Comparison of ENCODE assay signal across 16 mouse cellular contexts in the genomic region with DNA sequence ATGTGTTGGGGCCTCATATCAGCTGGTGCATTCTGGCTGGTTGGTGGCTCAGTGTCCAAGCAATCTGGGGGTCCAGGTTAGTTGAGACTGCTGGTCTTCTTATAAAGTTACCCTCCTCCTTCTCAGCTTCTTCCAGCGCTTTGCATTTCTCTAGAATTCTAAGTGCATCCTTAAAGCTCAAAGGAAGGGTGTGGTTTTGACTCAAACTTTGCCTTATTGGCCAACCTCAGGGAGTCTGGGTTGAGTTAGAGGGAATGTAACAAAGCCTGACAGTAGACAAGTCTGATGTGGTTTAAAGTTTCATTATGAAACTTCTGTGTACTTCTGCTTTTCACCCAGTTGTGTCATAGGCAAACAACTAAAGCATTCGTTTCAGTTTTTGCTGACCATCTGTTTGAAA. TPM values are rescaled to one million over a fixed set of nuclear protein-coding genes. Genes with fewer than 3 reads are reported as not detected.
DNase-seq lines count a peak whose midpoint lies in the region; ATAC-seq and TF ChIP-seq lines count a peak whose summit lies in the region.
"Had no signal": no experiment of that assay in that cellular context is flagged by ENCODE, and none has a peak within 500 bp of the region (broad histone marks: within the 10 kb centered on the region; RNA-seq: fewer than 3 reads in every experiment).

No protein-coding gene starts in this region.

- ATAC-seq in frontal cortex, adult (ENCODE audit: low TSS enrichment): no peak

- no peak for TF ChIP-seq CTCF in bone marrow, adult 2 months (IDR thresholded peaks at IDR 0.05; ENCODE audit: control insufficient read depth, insufficient read depth, low read length)

- H3K27ac ChIP-seq in bone marrow, adult 2 months (ENCODE audit: control insufficient read depth, insufficient read depth, low read depth, low read length, poor library complexity): peak overlapping the region; percentile 90
- peak overlapping the region; percentile 56 for H3K27ac ChIP-seq in macrophage
- H3K27ac ChIP-seq: forebrain, embryonic 10.5 days; limb, embryonic 15.5 days; neural tube, embryonic 15.5 days had no signal

- H3K79me2 ChIP-seq in macrophage (ENCODE audit: inconsistent target): no peaks in the 10 kb centered on the region

- intact Hi-C loops in heart, postnatal 14 days (cut with DNase I): no loop called here

- no peak for TF ChIP-seq POLR2A in bone marrow, adult 2 months (IDR thresholded peaks at IDR 0.05; ENCODE audit: borderline replicate concordance, control insufficient read depth, low read depth, low read length)

- no peaks in the 10 kb centered on the region for H3K36me3 ChIP-seq in macrophage (ENCODE audit: inconsistent target)
- H3K36me3 ChIP-seq: forebrain, embryonic 10.5 days; limb, embryonic 15.5 days; neural tube, embryonic 15.5 days had no signal

- H3K4me3 ChIP-seq in bone marrow, adult 2 months (replicated peaks; ENCODE audit: control insufficient read depth, low read depth, low read length): no peak overlapping the region
- no peak overlapping the region for H3K4me3 ChIP-seq in macrophage (ENCODE audit: inconsistent target)
- H3K4me3 ChIP-seq: forebrain, embryonic 10.5 days; limb, embryonic 15.5 days; neural tube, embryonic 15.5 days had no signal

- under 1% methylated on average over 2 of the region's 2 CpGs for WGBS in bone marrow, adult 2 months
- 0% methylated on average over 2 of the region's 2 CpGs for WGBS in macrophage (ENCODE audit: missing documents)

- no peaks in the 10 kb centered on the region; the same call in 1 of the 2 replicates for H3K4me1 ChIP-seq in bone marrow, adult 2 months (ENCODE audit: control insufficient read depth, insufficient read depth, low read length)
- H3K4me1 ChIP-seq: forebrain, embryonic 10.5 days; limb, embryonic 15.5 days; neural tube, embryonic 15.5 days had no signal

- peak; percentile 6 to 53 for DNase-seq in heart, adult 9 months (ENCODE audit: low spot score in 2 of 2)
- DNase-seq in heart, postnatal 14 days: no peak
- DNase-seq in 416B (ENCODE audit: low read depth): peak; percentile 75
- DNase-seq in frontal cortex, postnatal 14 days (ENCODE audit: low spot score in 2 of 2): no peak
- no peak for DNase-seq in adrenal gland, adult 18-20 months (ENCODE audit: low spot score in 2 of 2)
- DNase-seq: gastrocnemius, postnatal 25 days; heart, postnatal 4 days; kidney, adult 9 months; midbrain, embryonic 14.5 days; right cerebral cortex, postnatal 4 days had no signal

RNA-seq across cellular contexts. Expression of a gene that starts 58.7 kb away (rescaled TPM):
- 1 to 10 TPM; 5.2 to 7.9 TPM for total RNA-seq in heart, postnatal 14 days (2021)
- polyA plus RNA-seq in bone marrow, adult 2 months (2011; ENCODE audit: insufficient read depth, insufficient read length, low replicate concordance, missing spikeins): 1.3 and 2.4 TPM in 2 replicates
- total RNA-seq in macrophage (2018; cell fraction: chromatin; rRNA removed): 10 to 100 TPM in 10 of 26 experiments, 1 to 10 TPM in 15, under 1 TPM in 1; 0.41 to 38.1 (median 3.3) TPM
- total RNA-seq in macrophage (2018; cell fraction: cytosol; rRNA removed): 10 to 100 TPM in 3 of 26 experiments, 1 to 10 TPM in 22, under 1 TPM in 1; 0.88 to 11.3 (median 3.8) TPM
- 10 to 100 TPM in 10 of 26 experiments, 1 to 10 TPM in 16; 1.3 to 25.7 (median 5.5) TPM for total RNA-seq in macrophage (2018; cell fraction: nucleus; rRNA removed)
- 4.1 to 9.2 TPM (median 5.3 TPM) in 3 replicates for polyA plus RNA-seq in macrophage (2018)
- total RNA-seq in adrenal gland, adult 18-20 months (2021): 10 to 100 TPM; 40.1 to 77.0 TPM

Comparison
In these comparisons a context has a peak if more than half of its experiments do, and no peak if none do; other contexts are left out.
1. DNase-seq: peak in heart, adult 9 months (2 of 2) and 416B (single experiment); none in heart, postnatal 14 days (0 of 2), frontal cortex, postnatal 14 days (0 of 2) and adrenal gland, adult 18-20 months (0 of 2).
2. RNA of a gene that starts 58.7 kb away (total RNA-seq): 40.1 to 77.0 TPM in adrenal gland, adult 18-20 months; 5.2 to 7.9 TPM in heart, postnatal 14 days; every median in the first group is over 4 times any median in the second.